Mouse (Mus musculus): ENCODE measurements around the gene Det1.

Det1 gene

GRCm38 (mm10) chr7:78854051-78854450, 7.0 kb upstream of the Det1 start:
- DNase-seq (ENCODE audit: low read depth): no peak

- DNase-seq (ENCODE audit: low read depth): no peak
These were observed 872 bp downstream of the Det1 start for GRCm38 (mm10) chr7:78846066-78846716.

GRCm38 (mm10) chr7:78841601-78842000, 5.5 kb downstream of the Det1 start:
- no peak for DNase-seq (ENCODE audit: low read depth)

GRCm38 (mm10) chr7:78837250-78837649, 9.8 kb downstream of the Det1 start:
- DNase-seq (ENCODE audit: low read depth): no peak

GRCm38 (mm10) chr7:78835656-78836055, 11.4 kb downstream of the Det1 start:
- no peak for DNase-seq (ENCODE audit: low read depth)

- no peak for DNase-seq (ENCODE audit: low read depth)
These were observed 19.2 kb downstream of the Det1 start for GRCm38 (mm10) chr7:78827749-78828362.

GRCm38 (mm10) chr7:78826682-78827385, 20.2 kb downstream of the Det1 start:
- no peak for DNase-seq (ENCODE audit: low read depth)

GRCm38 (mm10) chr7:78818336-78818735, 28.7 kb downstream of the Det1 start:
- no peak for DNase-seq (ENCODE audit: low read depth)

GRCm38 (mm10) chr7:78814766-78815165, 32.3 kb downstream of the Det1 start:
- no peak for DNase-seq (ENCODE audit: low read depth)

GRCm38 (mm10) chr7:78813791-78814190, 33.3 kb downstream of the Det1 start:
- DNase-seq (ENCODE audit: low read depth): no peak

- no peak for DNase-seq (ENCODE audit: low read depth)
These were observed 39.9 kb downstream of the Det1 start for GRCm38 (mm10) chr7:78807192-78807591.

- no peak for DNase-seq (ENCODE audit: low read depth)
These were observed 43.2 kb downstream of the Det1 start for GRCm38 (mm10) chr7:78803841-78804240.

GRCm38 (mm10) chr7:78799730-78800496, 47.1 kb downstream of the Det1 start:
- DNase-seq (ENCODE audit: low read depth): no peak

GRCm38 (mm10) chr7:78797843-78798455, 49.1 kb downstream of the Det1 start:
- DNase-seq (ENCODE audit: low read depth): no peak

GRCm38 (mm10) chr7:78796624-78797023, 50.4 kb downstream of the Det1 start:
- no peak for DNase-seq (ENCODE audit: low read depth)

- no peak for DNase-seq (ENCODE audit: low read depth)
These were observed 52.4 kb downstream of the Det1 start for GRCm38 (mm10) chr7:78794571-78795092.

- DNase-seq (ENCODE audit: low read depth): no peak
These were observed 53.0 kb downstream of the Det1 start for GRCm38 (mm10) chr7:78793895-78794570.

GRCm38 (mm10) chr7:78791359-78792222, 55.5 kb downstream of the Det1 start:
- DNase-seq (ENCODE audit: low read depth): peak; percentile 45

- DNase-seq (ENCODE audit: low read depth): no peak
These were observed 59.2 kb downstream of the Det1 start for GRCm38 (mm10) chr7:78787793-78788380.

GRCm38 (mm10) chr7:78785906-78786305, 61.2 kb downstream of the Det1 start:
- no peak for DNase-seq (ENCODE audit: low read depth)

All from fibroblast of lung, adult 2 months (primary cell).